Mouse (Mus musculus): ENCODE results near the gene Cipc. TPM values are rescaled to one million over a fixed set of nuclear protein-coding genes. Genes with fewer than 3 reads are reported as not detected.

Gene Cipc
- polyA plus RNA-seq, 1 experiment = 4.8 TPM

DNA sequence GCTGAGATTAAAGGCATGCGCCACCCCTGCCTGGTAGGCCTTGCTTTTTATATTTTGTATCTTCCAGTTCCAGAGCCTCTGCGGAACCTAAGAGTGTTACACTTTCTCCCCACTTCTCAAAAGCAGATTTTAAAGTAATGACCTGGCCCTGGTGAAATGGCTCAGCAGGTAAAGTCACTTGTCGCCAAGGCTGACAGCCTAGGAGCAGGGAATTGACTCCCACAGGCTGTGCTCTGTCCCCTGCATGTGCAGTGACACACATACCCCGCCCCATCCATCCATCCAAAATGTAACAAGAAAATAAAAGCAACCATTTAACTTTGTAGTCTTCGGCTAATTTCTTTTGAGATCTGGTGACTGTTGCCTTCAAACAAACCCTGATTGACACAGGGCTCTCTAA lies 12.8 kb downstream of the Cipc start:
- Histone ChIP-seq H3K9me3 (no peaks in the 10 kb centered on the region), H3K36me3 (replicated peaks; ENCODE audit: low read length) (peaks cover 96% of the 10 kb centered on the region), H3K4me1 (peaks cover 21% of the 10 kb centered on the region), H3K4me3 (replicated peaks) (no peak overlapping the region), H3K27me3 (replicated peaks) (no peaks in the 10 kb centered on the region)
- TF ChIP-seq FLI1 (IDR thresholded peaks at IDR 0.05; ENCODE audit: low read length) (no peak), GATA1 (IDR thresholded peaks at IDR 0.05; ENCODE audit: borderline replicate concordance, low read length) (no peak)

DNA sequence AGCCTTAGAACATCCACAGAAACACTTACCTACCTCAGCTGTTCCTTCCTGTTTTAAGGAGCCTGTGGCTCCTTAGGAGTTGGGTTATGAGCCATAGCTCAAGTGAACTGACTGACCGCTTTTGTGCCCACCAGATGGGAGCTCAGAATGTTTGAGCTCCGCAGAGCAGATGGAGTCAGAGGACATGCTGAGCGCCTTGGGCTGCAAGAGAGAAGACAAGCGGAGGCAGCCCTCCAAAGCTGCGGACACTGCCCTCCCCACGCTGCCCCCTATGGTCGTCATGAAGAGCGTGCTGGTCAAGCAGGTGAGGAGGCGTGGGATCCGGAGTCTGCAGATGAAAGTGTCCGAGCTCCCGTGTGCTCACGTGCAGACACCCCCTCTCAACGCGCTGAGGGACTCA lies 13.3 kb downstream of the Cipc start:
- no peak for TF ChIP-seq FLI1 (IDR thresholded peaks at IDR 0.05; ENCODE audit: low read length)
- TF ChIP-seq GATA1 (IDR thresholded peaks at IDR 0.05; ENCODE audit: borderline replicate concordance, low read length) = no peak
- Histone ChIP-seq H3K4me1 (peaks cover 22% of the 10 kb centered on the region), H3K36me3 (replicated peaks; ENCODE audit: low read length) (peaks cover 99% of the 10 kb centered on the region), H3K27me3 (replicated peaks) (no peaks in the 10 kb centered on the region), H3K4me3 (replicated peaks) (no peak overlapping the region), H3K9me3 (no peaks in the 10 kb centered on the region)

DNA sequence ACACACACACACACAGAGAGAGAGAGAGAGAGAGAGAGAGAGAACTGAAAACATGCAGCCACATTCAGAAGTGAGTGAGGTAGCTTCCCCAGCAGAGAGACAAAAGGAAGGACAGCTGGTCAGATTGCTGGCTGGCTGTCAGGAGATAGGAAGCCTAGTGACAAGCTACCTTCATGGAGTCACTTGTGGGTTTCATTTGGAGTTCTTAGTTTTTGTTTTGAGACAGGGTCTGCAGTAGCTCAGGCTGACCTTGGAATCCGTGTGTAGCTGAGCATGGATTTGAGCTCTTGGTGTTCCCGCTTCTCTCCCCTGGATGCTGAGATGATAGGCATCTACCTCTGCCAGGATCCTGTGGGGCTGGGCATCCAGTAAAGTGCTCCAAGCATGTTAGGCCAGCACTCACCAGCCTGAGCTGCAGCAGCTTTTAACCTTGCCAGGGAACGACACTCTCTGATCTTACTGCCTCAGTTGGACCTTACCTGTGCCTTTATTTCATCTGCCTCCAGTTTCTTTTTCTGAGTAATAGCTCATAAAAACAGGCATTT lies 14.0 kb downstream of the Cipc start:
- Histone ChIP-seq H3K4me3 (replicated peaks) (no peak overlapping the region), H3K36me3 (replicated peaks; ENCODE audit: low read length) (peaks cover 99% of the 10 kb centered on the region), H3K9me3 (no peaks in the 10 kb centered on the region), H3K27me3 (replicated peaks) (no peaks in the 10 kb centered on the region), H3K4me1 (peaks cover 20% of the 10 kb centered on the region)
- no peak for TF ChIP-seq GATA1 (IDR thresholded peaks at IDR 0.05; ENCODE audit: borderline replicate concordance, low read length)
- no peak for TF ChIP-seq FLI1 (IDR thresholded peaks at IDR 0.05; ENCODE audit: low read length)

DNA sequence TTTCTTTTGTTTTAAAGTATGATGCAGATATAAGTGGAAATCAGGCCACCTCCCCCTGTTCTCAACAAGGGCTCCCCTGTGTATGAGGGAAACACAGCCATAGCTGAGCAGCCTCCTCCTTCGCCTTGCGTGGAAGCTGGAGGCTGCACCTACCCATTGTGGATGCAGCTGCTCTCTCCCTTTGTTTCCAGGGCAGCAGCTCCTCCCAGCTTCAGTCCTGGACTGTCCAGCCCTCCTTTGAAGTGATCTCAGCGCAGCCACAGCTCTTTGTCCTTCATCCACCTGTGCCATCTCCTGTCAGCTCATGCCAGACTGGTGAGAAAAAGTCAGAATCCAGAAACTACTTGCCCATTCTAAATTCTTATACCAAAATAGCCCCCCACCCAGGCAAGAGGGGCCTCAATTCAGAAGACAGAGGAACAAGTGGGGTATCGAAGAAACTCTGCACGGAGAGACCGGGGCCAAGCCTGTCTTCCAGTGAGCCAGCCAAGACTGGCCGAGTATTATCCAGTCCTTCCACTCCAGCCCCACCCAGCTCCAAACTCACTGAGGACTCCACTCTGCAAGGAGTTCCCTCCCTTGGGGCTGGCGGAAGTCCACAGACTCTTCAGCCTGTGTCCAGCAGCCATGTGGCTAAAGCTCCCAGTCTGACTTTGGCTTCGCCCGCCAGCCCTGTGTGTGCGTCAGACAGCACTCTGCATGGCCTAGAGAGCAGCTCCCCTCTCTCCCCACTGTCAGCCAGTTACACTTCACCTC lies 14.9 kb downstream of the Cipc start:
- Histone ChIP-seq H3K4me3 (replicated peaks) (no peak overlapping the region), H3K36me3 (replicated peaks; ENCODE audit: low read length) (peaks cover 92% of the 10 kb centered on the region)
- no peak for TF ChIP-seq GATA1 (IDR thresholded peaks at IDR 0.05; ENCODE audit: borderline replicate concordance, low read length)

DNA sequence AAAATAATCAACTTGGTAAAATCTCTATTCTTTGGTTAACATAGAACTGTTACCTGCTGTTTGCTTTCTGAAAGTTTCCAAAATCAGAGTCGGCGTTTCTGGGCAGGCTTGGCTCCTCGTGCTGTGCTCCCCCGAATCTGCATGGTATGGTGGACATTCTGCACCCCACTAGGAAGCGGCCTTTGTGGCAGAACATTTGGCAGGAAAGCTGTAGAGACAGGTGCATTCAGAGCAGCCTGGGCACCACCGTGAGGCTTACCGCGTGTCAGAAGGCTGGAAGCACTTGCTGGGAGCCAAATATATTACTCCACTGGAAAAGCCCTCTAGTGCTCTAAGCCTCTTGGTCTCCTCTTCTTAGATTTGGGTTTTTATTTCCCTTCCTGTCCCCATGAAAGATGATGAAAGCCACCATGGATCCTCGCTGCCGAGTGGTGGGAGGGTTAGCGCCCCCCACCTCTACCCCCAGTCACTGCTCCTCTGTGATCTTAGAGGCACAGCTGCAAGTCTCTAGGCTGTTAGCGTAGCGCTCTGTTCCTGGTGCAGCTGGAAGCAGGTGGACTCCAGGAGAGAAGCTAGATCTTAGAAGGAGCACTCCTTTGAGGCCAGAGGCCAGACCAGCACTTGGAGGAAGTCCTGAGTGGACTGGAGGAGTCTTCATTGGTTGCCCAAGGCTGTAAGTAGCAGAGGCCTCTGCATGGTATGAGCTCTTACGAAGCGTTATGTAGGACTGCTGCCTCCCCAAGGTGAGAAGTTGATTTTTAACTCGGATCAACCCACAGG lies 17.6 kb downstream of the Cipc start:
- Histone ChIP-seq H3K27me3 (replicated peaks) (no peaks in the 10 kb centered on the region), H3K4me3 (replicated peaks) (no peak overlapping the region), H3K36me3 (replicated peaks; ENCODE audit: low read length) (peaks cover 66% of the 10 kb centered on the region), H3K9me3 (no peaks in the 10 kb centered on the region), H3K4me1 (peaks cover 41% of the 10 kb centered on the region)
- TF ChIP-seq GATA1 (IDR thresholded peaks at IDR 0.05; ENCODE audit: borderline replicate concordance, low read length) = no peak

More for the DNA sequence above, 14.9 kb downstream of the Cipc start:
- no peaks in the 10 kb centered on the region for H3K9me3 ChIP-seq
- H3K4me1 ChIP-seq = peaks cover 18% of the 10 kb centered on the region
- no peaks in the 10 kb centered on the region for H3K27me3 ChIP-seq (replicated peaks)

DNA sequence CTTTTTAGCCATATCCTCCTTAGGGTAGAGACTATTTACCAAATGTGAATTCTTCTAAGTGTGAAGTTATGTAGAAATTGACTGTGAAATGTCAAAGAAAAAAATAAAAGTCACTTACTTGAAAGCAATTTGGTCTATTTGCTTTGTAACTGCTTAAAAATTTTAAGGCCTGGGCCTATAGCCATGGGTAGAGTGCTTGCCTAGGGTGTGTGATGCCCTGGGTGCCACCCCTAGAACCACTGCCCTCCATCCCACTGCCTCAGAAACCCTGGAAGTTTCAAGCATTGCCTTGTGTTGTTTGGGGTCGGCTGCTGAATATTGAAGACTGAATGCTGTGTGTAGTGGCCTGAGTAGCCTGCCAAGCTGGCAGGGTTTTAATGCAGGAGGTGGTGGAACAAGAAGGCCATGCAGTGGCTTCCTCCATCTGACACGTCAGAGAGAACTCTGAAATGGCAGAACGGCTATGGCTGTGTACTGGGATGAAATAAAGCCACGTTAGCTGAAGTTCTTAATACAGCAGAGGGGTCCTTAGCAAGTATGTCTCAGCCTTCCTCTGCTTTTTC lies 18.5 kb downstream of the Cipc start:
- TF ChIP-seq GATA1 (IDR thresholded peaks at IDR 0.05; ENCODE audit: borderline replicate concordance, low read length) (no peak), FLI1 (IDR thresholded peaks at IDR 0.05; ENCODE audit: low read length) (no peak)
- Histone ChIP-seq H3K27me3 (replicated peaks) (no peaks in the 10 kb centered on the region), H3K4me3 (replicated peaks) (no peak overlapping the region), H3K36me3 (replicated peaks; ENCODE audit: low read length) (peaks cover 58% of the 10 kb centered on the region), H3K4me1 (peaks cover 45% of the 10 kb centered on the region), H3K9me3 (no peaks in the 10 kb centered on the region)

DNA sequence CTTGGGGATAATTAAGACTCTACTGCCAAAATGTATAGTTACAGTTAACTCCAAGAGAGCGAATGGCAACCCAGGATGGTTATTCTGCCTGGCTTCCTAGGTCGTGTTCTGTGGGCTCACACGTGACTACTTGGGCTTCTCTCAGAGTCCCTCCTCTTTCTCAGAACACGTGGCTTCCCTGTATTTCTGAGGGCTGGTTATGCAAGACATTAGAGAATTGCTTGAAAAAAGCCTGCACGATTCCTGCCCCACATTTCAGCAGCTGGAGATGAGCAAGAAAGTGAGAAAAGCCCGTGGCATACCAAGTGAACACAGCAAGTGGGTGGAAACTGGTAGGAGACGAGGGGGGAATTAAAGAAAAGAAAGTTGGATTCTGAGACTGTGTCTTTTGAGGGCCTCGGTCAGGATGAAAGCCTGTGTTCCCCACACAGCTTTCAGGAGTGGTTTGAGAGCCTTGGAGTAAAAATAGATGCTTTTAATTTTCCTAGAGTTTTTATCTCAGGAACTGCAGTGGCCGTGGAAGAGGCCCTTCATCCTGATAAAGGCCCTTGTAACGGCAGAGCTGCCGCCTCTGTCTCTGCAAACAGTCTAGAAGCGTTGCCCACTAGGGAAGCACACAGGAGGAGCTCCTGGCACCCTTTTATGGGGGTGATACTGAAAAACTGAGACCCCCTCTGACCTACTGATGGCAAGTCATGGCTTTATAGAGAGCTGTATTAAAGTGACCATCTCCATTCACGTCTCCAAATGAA lies 21.8 kb downstream of the Cipc start:
- no peaks in the 10 kb centered on the region for H3K9me3 ChIP-seq
- H3K4me3 ChIP-seq (replicated peaks) = peak overlapping the region; percentile 80
- H3K36me3 ChIP-seq (replicated peaks; ENCODE audit: low read length) = peaks cover 24% of the 10 kb centered on the region
- H3K4me1 ChIP-seq = peaks cover 70% of the 10 kb centered on the region
- H3K27me3 ChIP-seq (replicated peaks) = no peaks in the 10 kb centered on the region
- TF ChIP-seq FLI1 (IDR thresholded peaks at IDR 0.05; ENCODE audit: low read length) = no peak
- TF ChIP-seq GATA1 (IDR thresholded peaks at IDR 0.05; ENCODE audit: borderline replicate concordance, low read length) = no peak

DNA sequence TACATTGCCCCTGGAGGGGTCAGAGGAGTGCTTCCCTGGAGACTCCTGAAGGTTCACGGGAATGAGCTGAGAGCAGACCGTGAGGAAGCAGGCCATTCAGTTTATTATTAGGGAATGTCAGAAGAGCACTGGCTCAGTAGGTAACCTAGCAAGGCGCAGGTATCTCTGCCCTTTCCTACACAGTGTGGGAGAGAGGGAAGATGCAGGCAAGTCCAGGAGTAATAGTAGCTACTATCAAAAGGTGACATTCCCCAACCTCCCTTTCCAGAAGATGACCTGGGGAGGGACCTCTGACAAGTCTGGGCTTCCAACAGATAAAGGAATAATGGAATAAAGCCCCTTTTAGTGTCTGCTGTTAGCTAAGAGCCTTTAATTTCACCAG lies 22.4 kb downstream of the Cipc start:
- peak overlapping the region; percentile 80 for H3K4me3 ChIP-seq (replicated peaks)
- no peaks in the 10 kb centered on the region for H3K27me3 ChIP-seq (replicated peaks)
- no peaks in the 10 kb centered on the region for H3K9me3 ChIP-seq
- TF ChIP-seq GATA1 (IDR thresholded peaks at IDR 0.05; ENCODE audit: borderline replicate concordance, low read length) (no peak), FLI1 (IDR thresholded peaks at IDR 0.05; ENCODE audit: low read length) (no peak)
- H3K4me1 ChIP-seq = peaks cover 73% of the 10 kb centered on the region
- peaks cover 19% of the 10 kb centered on the region for H3K36me3 ChIP-seq (replicated peaks; ENCODE audit: low read length)

DNA sequence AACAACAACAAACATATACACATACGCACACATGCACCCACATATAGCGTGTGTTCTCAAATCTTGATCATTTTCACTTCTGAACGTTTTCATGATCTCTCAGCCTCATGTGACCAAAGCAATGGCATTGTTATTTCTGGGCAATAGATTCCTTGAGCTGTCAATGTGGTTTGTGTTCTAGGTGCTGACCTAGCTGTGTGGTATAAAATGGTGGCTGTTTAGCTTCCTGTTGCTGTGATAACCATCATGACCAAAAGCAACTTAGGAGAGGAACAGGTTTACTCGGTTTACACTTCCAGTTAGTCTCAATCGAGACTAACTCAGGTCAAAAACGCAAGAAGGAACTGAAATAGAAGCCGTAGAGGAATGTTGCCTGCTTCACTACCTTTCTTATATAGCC lies 24.2 kb downstream of the Cipc start:
- no peak overlapping the region for H3K4me3 ChIP-seq (replicated peaks)
- no peaks in the 10 kb centered on the region for H3K36me3 ChIP-seq (replicated peaks; ENCODE audit: low read length)
- no peaks in the 10 kb centered on the region for H3K9me3 ChIP-seq
- H3K27me3 ChIP-seq (replicated peaks) = no peaks in the 10 kb centered on the region
- peaks cover 85% of the 10 kb centered on the region for H3K4me1 ChIP-seq
- no peak for TF ChIP-seq FLI1 (IDR thresholded peaks at IDR 0.05; ENCODE audit: low read length)
- no peak for TF ChIP-seq GATA1 (IDR thresholded peaks at IDR 0.05; ENCODE audit: borderline replicate concordance, low read length)

Data from megakaryocyte, embryonic 14.5 days (primary cell).